Mouse (Mus musculus) thymus, adult 2 months (tissue): ENCODE data around the gene Cdyl. TPM values are rescaled to one million over a fixed set of nuclear protein-coding genes. Genes with fewer than 3 reads are reported as not detected.

ENCODE experiments used
- DNase-seq: peaks from one replicate; pipeline ENCODE4 v3.0.0; 2021
- H3K27ac ChIP-seq: fragments of 200-500 bp; 2 replicates; pipeline ENCODE4 v1.5.1; 2012; ENCODE audit warnings: low read length, control low read depth; ENCODE audit not compliant: control insufficient read depth, insufficient read depth
- H3K27me3 ChIP-seq: fragments of 200-500 bp; 2 replicates; pipeline ENCODE4 v1.6.1; 2012; ENCODE audit warnings: mild to moderate bottlenecking, low read length, moderate library complexity, mixed read lengths; ENCODE audit not compliant: control insufficient read depth, insufficient read depth
- H3K36me3 ChIP-seq: fragments of 200-500 bp; 2 replicates; pipeline ENCODE4 v1.6.1; 2012; ENCODE audit warnings: mild to moderate bottlenecking, low read length, moderate library complexity; ENCODE audit not compliant: control insufficient read depth, insufficient read depth
- H3K4me1 ChIP-seq: fragments of 200-500 bp; replicated peaks from 2 replicates; pipeline ENCODE4 v1.6.1; 2012; ENCODE audit warnings: low read length; ENCODE audit not compliant: control insufficient read depth, insufficient read depth
- H3K4me3 ChIP-seq: fragments of 200-500 bp; 2 replicates; pipeline ENCODE4 v1.5.1; 2012; ENCODE audit warnings: mild to moderate bottlenecking, low read length, control low read depth, moderate library complexity; ENCODE audit not compliant: control insufficient read depth, insufficient read depth
- CTCF ChIP-seq: fragments of 200-500 bp; IDR thresholded peaks from 2 replicates; pipeline ENCODE4 v1.5.1; 2012; ENCODE audit warnings: mild to moderate bottlenecking, control low read depth, low read length, moderate library complexity, borderline replicate concordance; ENCODE audit not compliant: control insufficient read depth, poor library complexity, insufficient read depth; ENCODE audit errors: extremely low read depth
- POLR2A ChIP-seq: fragments of 200-500 bp; IDR thresholded peaks from 2 replicates; pipeline ENCODE4 v1.6.1; 2012; ENCODE audit warnings: mild to moderate bottlenecking, low read length, control low read depth, moderate library complexity; ENCODE audit not compliant: control insufficient read depth, poor library complexity, insufficient read depth; ENCODE audit errors: extremely low read depth
- WGBS: fragments of 180-500 bp; shearing (Covaris S2); methylation state at CpG from one replicate; pipeline ENCODE4 v1.1.7; 2018; 5-methylcytosine and 5-hydroxymethylcytosine counted together
- polyA plus RNA-seq: library from polyadenylated mRNA; depleted of rRNA; stranded (reverse); fragments of >200 nt; gene quantifications from 2 replicates; pipeline ENCODE4 v1.2.3, GENCODE M21; 2012; rRNA removed

The Cdyl gene
- polyA plus RNA-seq, 1 experiment: 6.1 TPM

GRCm38 (mm10) chr13:35880555-35881046 is 221.0 kb downstream of the Cdyl start:
- Histone ChIP-seq H3K4me3 (no peak overlapping the region), H3K4me1 (no peaks in the 10 kb centered on the region), H3K27ac (no peak overlapping the region), H3K27me3 (no peaks in the 10 kb centered on the region), H3K36me3 (no peaks in the 10 kb centered on the region)
- no peak for TF ChIP-seq CTCF
- TF ChIP-seq POLR2A: no peak
- DNase-seq: no peak
- WGBS: 91% methylated on average over 6 of the region's 6 CpGs

GRCm38 (mm10) chr13:35886121-35886725 is 226.6 kb downstream of the Cdyl start:
- Histone ChIP-seq H3K36me3 (no peaks in the 10 kb centered on the region), H3K4me1 (no peaks in the 10 kb centered on the region), H3K27ac (no peak overlapping the region), H3K4me3 (no peak overlapping the region), H3K27me3 (no peaks in the 10 kb centered on the region)
- peak; percentile 50 for DNase-seq
- 31% methylated on average over 15 of the region's 15 CpGs for WGBS
- TF ChIP-seq POLR2A (no peak), CTCF (peak; percentile 78; the same call in 1 of the 2 replicates)

- H3K27ac ChIP-seq: no peak overlapping the region
- no peaks in the 10 kb centered on the region for H3K36me3 ChIP-seq
- TF ChIP-seq POLR2A (no peak), CTCF (no peak)
- no peak overlapping the region for H3K4me3 ChIP-seq
- H3K4me1 ChIP-seq: no peaks in the 10 kb centered on the region
- DNase-seq: no peak
- 32% methylated on average over 3 of the region's 3 CpGs for WGBS
- H3K27me3 ChIP-seq: no peaks in the 10 kb centered on the region
Measured at GRCm38 (mm10) chr13:35892866-35893265, 233.2 kb downstream of the Cdyl start.

GRCm38 (mm10) chr13:35905378-35905777 is 245.7 kb downstream of the Cdyl start:
- H3K4me1 ChIP-seq: 0 out of 2 replicates have a peak, but pooled peaks cover 2% of the 10 kb centered on the region
- no peak overlapping the region for H3K27ac ChIP-seq
- TF ChIP-seq CTCF (no peak), POLR2A (no peak)
- WGBS: 3% methylated on average over 13 of the region's 13 CpGs
- H3K4me3 ChIP-seq: peak overlapping the region; percentile 96
- H3K36me3 ChIP-seq: no peaks in the 10 kb centered on the region
- DNase-seq: peak; percentile 14
- H3K27me3 ChIP-seq: no peaks in the 10 kb centered on the region

GRCm38 (mm10) chr13:35905879-35906481 is 246.3 kb downstream of the Cdyl start, which contains the start of gene Rpp40:
TSS of gene Rpp40 (minus strand) at chr13:35906359.
- TF ChIP-seq CTCF: no peak
- TF ChIP-seq POLR2A: 0 out of 2 replicates have a peak, but pooled peaks have one; percentile 10
- Histone ChIP-seq H3K27ac (no peak within 1 kb of the TSS), H3K4me1 (0 out of 2 replicates have a peak, but pooled peaks cover 2% of the 10 kb centered on the region), H3K27me3 (no peaks in the 10 kb centered on the region), H3K4me3 (peak within 1 kb of the TSS; percentile 96), H3K36me3 (no peaks in the 10 kb centered on the region)
- peak; percentile 88 for DNase-seq
- WGBS: under 1% methylated on average over 35 of the region's 35 CpGs

GRCm38 (mm10) chr13:35911476-35911875 is 251.8 kb downstream of the Cdyl start:
- no peak for TF ChIP-seq CTCF
- TF ChIP-seq POLR2A: no peak
- Histone ChIP-seq H3K27ac (no peak overlapping the region), H3K4me3 (no peak overlapping the region), H3K4me1 (no peaks in the 10 kb centered on the region), H3K36me3 (no peaks in the 10 kb centered on the region), H3K27me3 (no peaks in the 10 kb centered on the region)
- WGBS: 95% methylated on average over 1 of the region's 1 CpGs
- DNase-seq: no peak

Other genes starting within 250 kb of the Cdyl start
- 2.9 and 3.3 TPM in 2 replicates for gene Rpp40, start 246.5 kb downstream of the Cdyl start, polyA plus RNA-seq